Mouse (Mus musculus) heart, embryonic 13.5 days (tissue): Measurements from ENCODE around the gene Baz2a. TPM values are rescaled to one million over a fixed set of nuclear protein-coding genes. Genes with fewer than 3 reads are reported as not detected.
"Not testable (repeated sequence)": the region's sequence is repeated elsewhere in the genome, so short reads cannot be mapped to it uniquely, and the experiment has no call there.

Experiments
- ATAC-seq: fragments of 200-750 bp; cut with Nextera tagmentation; 2 replicates; pipeline ENCODE4 v1.8.0; 2017; ENCODE audit warnings: moderate TSS enrichment; ENCODE audit not compliant: insufficient number of reproducible peaks, low FRiP score, low TSS enrichment; ENCODE audit errors: extremely low read depth
- H3K27ac ChIP-seq: fragments of 300-500 bp; sonication (generic); replicated peaks from 2 replicates; pipeline ENCODE4 v1.5.1; 2015; ENCODE audit warnings: moderate library complexity, mild to moderate bottlenecking, inconsistent platforms
- H3K27me3 ChIP-seq: fragments of 300-500 bp; sonication (generic); replicated peaks from 2 replicates; pipeline ENCODE4 v1.6.1; 2015; ENCODE audit warnings: mild to moderate bottlenecking, inconsistent platforms
- H3K36me3 ChIP-seq: fragments of 300-500 bp; sonication (generic); 2 replicates; pipeline ENCODE4 v1.6.1; 2015; ENCODE audit warnings: mild to moderate bottlenecking, inconsistent platforms
- H3K4me1 ChIP-seq: fragments of 300-500 bp; sonication (generic); 2 replicates; pipeline ENCODE4 v1.6.1; 2015; ENCODE audit warnings: inconsistent platforms
- H3K4me2 ChIP-seq: fragments of 300-500 bp; sonication (generic); 2 replicates; pipeline ENCODE4 v1.6.1; 2015; ENCODE audit warnings: inconsistent platforms, mild to moderate bottlenecking, moderate library complexity
- H3K4me3 ChIP-seq: fragments of 300-500 bp; sonication (generic); 2 replicates; pipeline ENCODE4 v1.5.1; 2015; ENCODE audit warnings: moderate library complexity, mild to moderate bottlenecking, inconsistent platforms
- H3K9ac ChIP-seq: fragments of 300-500 bp; sonication (generic); 2 replicates; pipeline ENCODE4 v1.6.1; 2015; ENCODE audit warnings: inconsistent platforms, mild to moderate bottlenecking, moderate library complexity
- H3K9me3 ChIP-seq: fragments of 300-500 bp; sonication (generic); 2 replicates; pipeline ENCODE4 v1.6.1; 2016; ENCODE audit warnings: inconsistent platforms
- WGBS: fragments of 180-500 bp; shearing (Covaris S2); methylation state at CpG from one replicate; pipeline ENCODE4 v1.1.7; 2015; ENCODE audit warnings: mixed read lengths; 5-methylcytosine and 5-hydroxymethylcytosine counted together
- polyA plus RNA-seq: library from polyadenylated mRNA; unstranded; fragments of >200 nt; fragmentation: Nextera tagmentation; extraction: Ambion mirVana; gene quantifications from 2 replicates; pipeline ENCODE4 v1.2.1, GENCODE M21; 2015

Gene Baz2a
- polyA plus RNA-seq, 1 experiment from 2014 or later, result 7.4 TPM

DNA sequence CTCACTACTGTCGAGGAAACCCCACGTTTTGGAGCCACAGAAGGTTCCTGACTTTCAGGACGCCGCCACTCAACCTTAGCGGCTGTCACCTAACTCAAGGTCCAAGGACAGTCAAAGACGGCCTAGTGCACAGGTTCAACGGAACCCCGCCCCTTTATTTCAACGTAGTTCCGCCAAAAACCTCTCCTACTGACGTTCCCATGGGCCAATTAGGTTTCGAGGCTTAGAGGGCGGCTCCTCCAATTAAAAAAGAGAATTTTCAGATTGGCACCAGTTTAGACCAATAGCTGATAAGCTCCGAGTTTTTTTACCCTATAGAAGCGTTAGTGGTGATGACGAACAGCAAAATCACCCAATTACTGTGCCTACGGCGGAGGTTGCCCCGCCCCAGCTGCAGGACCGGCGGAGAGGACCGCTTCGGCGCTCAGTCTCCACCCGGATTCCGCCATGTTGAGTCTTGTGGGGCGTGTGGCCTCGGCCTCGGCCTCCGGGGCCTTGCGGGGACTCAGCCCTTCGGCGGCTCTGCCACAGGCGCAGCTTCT is 8.4 kb upstream of the Baz2a start, which contains the start of gene Atp5b:
Gene Atp5b (plus strand): TSS at position 394 of the 542 bp plus-strand sequence.
- Histone ChIP-seq H3K27me3 (no peaks in the 10 kb centered on the region), H3K9me3 (no peaks in the 10 kb centered on the region), H3K27ac (peak within 1 kb of the TSS; percentile 96), H3K9ac (peak within 1 kb of the TSS; percentile 98), H3K4me2 (peak within 1 kb of the TSS; percentile 81), H3K4me1 (peaks cover 37% of the 10 kb centered on the region), H3K36me3 (peaks cover 42% of the 10 kb centered on the region), H3K4me3 (peak within 1 kb of the TSS; percentile 84)
- WGBS, result under 1% methylated on average over 34 of the region's 34 CpGs
- peak; percentile 98 for ATAC-seq

DNA sequence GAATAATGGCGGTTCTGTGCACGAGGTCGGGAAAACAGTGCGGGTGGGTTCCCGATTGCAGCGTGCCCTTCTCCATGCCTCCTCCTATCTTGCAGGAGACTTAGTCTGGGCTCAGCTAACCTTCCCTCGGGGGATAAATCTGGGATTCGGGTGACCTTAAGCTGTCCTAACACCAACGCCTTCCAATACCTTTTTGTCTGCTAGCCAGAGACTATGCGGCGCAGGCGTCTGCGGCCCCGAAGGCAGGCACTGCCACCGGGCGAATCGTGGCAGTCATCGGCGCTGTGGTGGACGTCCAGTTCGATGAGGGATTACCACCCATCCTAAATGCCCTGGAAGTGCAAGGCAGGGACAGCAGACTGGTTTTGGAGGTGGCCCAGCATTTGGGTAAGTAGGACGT is 7.7 kb upstream of the Baz2a start:
- no peaks in the 10 kb centered on the region for H3K9me3 ChIP-seq
- peaks cover 44% of the 10 kb centered on the region for H3K4me1 ChIP-seq
- peak overlapping the region; percentile 84 for H3K4me3 ChIP-seq
- peak overlapping the region; percentile 78 for H3K4me2 ChIP-seq
- H3K9ac ChIP-seq, result peak overlapping the region; percentile 98
- H3K27me3 ChIP-seq, result no peaks in the 10 kb centered on the region
- peak overlapping the region; percentile 93 for H3K27ac ChIP-seq
- ATAC-seq, result no peak
- peaks cover 46% of the 10 kb centered on the region for H3K36me3 ChIP-seq
- under 1% methylated on average over 22 of the region's 22 CpGs for WGBS

DNA sequence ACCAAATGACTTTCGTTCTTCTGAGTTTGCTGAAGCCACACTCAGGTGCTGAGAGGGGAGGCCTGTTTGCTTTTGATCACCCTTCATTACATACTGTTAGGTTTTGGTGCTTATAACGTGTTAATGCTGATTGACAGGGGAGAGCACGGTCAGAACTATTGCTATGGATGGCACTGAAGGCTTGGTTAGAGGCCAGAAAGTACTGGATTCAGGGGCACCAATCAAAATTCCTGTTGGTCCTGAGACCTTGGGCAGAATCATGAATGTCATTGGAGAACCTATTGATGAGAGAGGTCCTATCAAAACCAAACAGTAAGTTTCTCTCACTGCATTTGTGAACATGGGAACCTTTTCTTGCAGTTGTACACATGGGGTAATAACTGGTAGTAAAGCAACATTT is 7.2 kb upstream of the Baz2a start:
- H3K27ac ChIP-seq, result peak overlapping the region; percentile 93
- H3K4me1 ChIP-seq, result peaks cover 48% of the 10 kb centered on the region
- peak overlapping the region; percentile 84 for H3K4me3 ChIP-seq
- 2% methylated on average over 3 of the region's 3 CpGs for WGBS
- no peak for ATAC-seq
- H3K36me3 ChIP-seq, result peaks cover 51% of the 10 kb centered on the region
- peak overlapping the region; percentile 98 for H3K9ac ChIP-seq
- H3K27me3 ChIP-seq, result no peaks in the 10 kb centered on the region
- H3K9me3 ChIP-seq, result no peaks in the 10 kb centered on the region
- H3K4me2 ChIP-seq, result peak overlapping the region; percentile 78

DNA sequence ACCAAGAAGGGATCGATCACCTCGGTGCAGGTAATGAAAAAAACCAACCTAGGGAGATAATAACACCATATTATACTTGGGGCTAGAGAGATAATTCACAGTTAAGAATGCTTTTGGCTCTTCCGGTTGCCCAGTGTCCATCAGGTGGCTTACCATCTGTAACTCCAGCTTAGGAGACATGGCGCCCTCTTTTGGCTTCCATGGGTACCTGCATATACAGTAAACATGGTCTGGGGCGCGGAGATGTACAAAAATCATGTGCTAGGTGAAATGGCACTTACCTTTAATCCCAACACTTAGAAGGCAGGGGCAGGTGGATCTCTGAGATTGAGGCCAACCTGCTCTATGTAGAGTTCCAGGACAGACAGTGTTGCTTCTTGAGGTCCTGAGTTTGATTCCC is 5.0 kb upstream of the Baz2a start:
- no peak overlapping the region for H3K27ac ChIP-seq
- H3K4me3 ChIP-seq, result no peak overlapping the region
- peak overlapping the region; percentile 78; the same call in 1 of the 2 replicates for H3K4me2 ChIP-seq
- ATAC-seq, result no peak
- H3K4me1 ChIP-seq, result peaks cover 69% of the 10 kb centered on the region
- H3K9ac ChIP-seq, result no peak overlapping the region
- H3K36me3 ChIP-seq, result peaks cover 68% of the 10 kb centered on the region
- H3K27me3 ChIP-seq, result no peaks in the 10 kb centered on the region
- H3K9me3 ChIP-seq, result no peaks in the 10 kb centered on the region
- 72% methylated on average over 6 of the region's 6 CpGs for WGBS

DNA sequence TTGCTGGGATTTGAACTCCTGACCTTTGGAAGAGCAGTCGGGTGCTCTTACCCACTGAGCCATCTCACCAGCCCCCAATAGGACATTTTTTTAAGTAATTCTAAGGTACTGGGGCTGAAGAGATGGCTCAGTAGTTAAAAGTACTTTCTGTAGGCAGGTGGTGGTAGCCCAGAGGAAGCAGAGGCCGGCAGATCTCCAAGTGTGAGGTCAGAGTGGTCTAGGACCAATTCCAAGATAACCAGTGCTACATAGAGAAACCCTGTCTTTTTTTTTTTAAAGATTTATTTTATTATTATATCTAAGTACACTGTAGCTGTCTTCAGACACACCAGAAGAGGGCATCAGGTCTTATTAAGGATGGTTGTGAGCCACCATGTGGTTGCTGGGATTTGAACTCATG is 4.2 kb upstream of the Baz2a start:
- 63% methylated on average over 2 of the region's 2 CpGs for WGBS
- H3K4me2 ChIP-seq, ATAC-seq, H3K4me3 ChIP-seq, H3K27me3 ChIP-seq, H3K27ac ChIP-seq, H3K9ac ChIP-seq, H3K9me3 ChIP-seq: not testable (repeated sequence)
- H3K36me3 ChIP-seq, result peaks cover 68% of the 10 kb centered on the region
- peaks cover 69% of the 10 kb centered on the region for H3K4me1 ChIP-seq

DNA sequence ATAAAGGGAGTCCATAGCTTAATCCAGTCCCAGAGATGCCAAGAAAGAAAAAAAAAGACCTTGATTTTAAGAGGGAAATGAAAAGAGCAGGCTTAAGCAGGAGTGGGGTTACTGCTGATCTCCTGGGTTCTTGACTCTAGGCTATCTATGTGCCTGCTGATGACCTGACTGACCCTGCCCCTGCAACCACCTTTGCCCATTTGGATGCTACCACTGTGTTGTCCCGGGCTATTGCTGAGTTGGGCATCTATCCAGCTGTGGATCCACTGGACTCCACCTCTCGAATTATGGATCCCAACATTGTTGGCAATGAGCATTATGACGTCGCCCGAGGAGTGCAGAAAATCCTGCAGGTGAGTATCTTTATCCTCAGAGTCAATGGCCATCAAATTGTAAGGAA is 3.2 kb upstream of the Baz2a start:
- Histone ChIP-seq H3K4me1 (peaks cover 68% of the 10 kb centered on the region), H3K9me3 (no peaks in the 10 kb centered on the region), H3K4me2 (no peak overlapping the region), H3K27me3 (no peaks in the 10 kb centered on the region), H3K4me3 (no peak overlapping the region), H3K27ac (no peak overlapping the region), H3K9ac (no peak overlapping the region), H3K36me3 (peaks cover 68% of the 10 kb centered on the region)
- ATAC-seq, result no peak
- 89% methylated on average over 5 of the region's 5 CpGs for WGBS

DNA sequence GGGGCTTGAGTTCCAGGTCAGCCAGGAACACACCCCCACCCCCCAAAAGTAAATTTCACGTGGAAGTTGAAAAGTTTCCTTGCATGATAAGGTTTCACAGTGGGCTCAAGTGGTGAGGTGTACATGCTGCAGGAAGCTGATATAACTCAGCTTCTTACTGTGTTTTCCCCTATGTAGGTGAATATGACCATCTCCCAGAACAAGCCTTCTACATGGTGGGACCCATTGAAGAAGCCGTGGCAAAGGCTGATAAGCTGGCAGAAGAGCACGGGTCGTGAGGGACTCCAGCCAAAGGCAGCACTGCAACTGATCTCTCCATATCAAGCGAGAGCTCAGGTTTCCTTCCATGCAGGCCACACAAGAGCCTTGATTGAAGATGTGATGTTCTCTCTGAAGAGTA is 1.5 kb upstream of the Baz2a start:
- no peaks in the 10 kb centered on the region for H3K9me3 ChIP-seq
- no peaks in the 10 kb centered on the region for H3K27me3 ChIP-seq
- H3K4me2 ChIP-seq, result no peak overlapping the region; the same call in 1 of the 2 replicates
- no peak for ATAC-seq
- H3K36me3 ChIP-seq, result peaks cover 60% of the 10 kb centered on the region
- 0 out of 2 replicates have a peak overlapping the region, but pooled peaks have one; percentile 8 for H3K27ac ChIP-seq
- no peak overlapping the region for H3K4me3 ChIP-seq
- peaks cover 81% of the 10 kb centered on the region for H3K4me1 ChIP-seq
- 22% methylated on average over 5 of the region's 5 CpGs for WGBS
- peak overlapping the region; percentile 58; the same call in 1 of the 2 replicates for H3K9ac ChIP-seq

DNA sequence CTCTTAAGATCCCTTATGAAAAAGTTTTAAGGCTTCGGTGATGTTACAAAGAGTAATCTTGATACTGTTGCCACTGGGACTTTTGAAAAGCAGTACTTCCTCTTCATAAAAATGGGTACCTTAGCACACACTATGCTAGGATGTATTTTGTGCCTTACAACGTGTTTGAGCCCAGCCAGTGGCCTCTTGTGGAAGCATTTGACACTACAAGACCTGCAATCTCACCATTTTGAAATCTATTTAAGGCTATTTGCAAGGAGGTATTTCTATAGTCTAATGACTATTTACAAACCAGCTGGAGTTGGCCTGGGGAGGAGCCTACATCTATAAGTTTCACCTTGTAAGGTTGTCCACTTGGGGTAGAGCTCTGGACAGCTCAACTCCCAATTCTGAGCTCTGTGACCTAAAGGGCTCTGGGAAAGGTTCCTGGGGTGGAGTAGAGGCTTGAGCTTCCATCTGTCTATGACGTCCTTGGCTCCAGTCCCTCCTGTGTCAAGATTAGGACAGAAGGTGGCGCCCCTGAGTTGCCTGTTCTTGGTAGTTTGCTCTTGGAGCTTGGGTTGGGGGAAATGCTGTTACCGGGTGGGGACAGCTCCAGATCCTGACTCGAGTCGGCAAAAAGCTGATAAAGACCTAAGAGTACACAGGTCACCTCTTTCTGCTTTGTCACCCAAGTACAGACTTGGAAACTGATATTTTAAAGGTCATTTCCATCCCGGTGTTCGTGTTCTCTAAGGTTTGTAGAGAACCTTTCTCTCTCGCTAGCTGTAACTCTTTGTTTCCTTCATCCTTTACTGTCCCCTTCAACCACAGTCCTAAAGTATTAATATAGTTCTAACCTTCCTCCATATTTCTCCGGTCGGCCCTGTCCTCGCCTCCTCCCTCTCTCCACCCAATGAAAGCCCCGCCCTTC is 470 bp upstream of the Baz2a start:
- Histone ChIP-seq H3K9ac (peak overlapping the region; percentile 95), H3K4me3 (peak overlapping the region; percentile 90), H3K27ac (peak overlapping the region; percentile 98), H3K36me3 (peaks cover 50% of the 10 kb centered on the region), H3K4me2 (peak overlapping the region; percentile 82), H3K4me1 (peaks cover 81% of the 10 kb centered on the region), H3K27me3 (no peaks in the 10 kb centered on the region), H3K9me3 (no peaks in the 10 kb centered on the region)
- peak; percentile 56 for ATAC-seq
- 6% methylated on average over 14 of the region's 14 CpGs for WGBS

DNA sequence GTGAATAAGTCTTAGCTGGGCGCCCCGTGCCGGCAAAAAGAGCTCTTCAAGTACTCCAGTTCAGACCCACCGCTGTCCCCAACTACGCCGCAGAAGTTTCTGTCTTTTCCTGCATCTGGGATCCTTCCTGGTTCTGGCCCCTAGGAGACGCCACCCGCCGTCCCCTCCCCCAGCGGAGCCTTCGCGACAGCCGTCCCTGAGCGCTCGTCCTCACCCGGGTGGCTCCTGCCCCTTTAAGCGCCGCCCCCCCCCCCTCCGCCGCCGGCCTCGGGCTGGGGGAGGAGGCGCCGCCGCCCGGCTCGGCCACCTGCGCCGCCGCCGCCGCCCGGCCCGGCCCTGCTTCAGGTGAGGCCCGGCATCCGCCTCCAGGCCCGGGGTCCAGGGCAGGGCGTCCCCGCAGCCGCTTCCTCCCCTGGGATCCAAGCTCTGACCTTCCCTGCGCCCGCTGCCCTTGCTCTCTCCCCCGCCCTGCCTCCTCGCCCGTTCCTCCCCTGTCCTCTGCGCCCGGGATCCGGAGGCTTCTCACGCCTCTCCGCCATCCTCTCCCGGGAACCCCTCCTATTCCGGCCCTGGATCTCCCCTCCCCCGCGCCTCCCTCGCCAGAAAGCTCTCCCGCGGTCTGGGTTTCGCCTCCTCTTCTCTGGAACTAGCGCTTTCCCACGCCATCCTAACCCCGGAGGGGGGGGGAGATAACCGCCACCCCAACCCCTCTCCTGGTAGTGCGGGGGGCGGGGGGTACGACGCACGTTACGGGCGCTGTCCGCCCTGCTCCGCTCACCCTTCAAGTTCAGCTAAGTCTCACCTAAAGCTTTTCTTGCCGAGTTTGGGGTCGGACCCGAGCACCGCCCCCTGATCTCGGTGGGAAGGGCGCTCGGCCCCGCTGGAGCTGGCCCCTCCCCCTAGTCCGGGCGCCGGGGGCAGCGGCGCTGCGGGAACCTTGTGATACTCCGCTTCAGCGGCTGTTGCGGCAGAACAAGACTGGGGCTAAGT is 1.4 kb downstream of the Baz2a start:
- WGBS, result under 1% methylated on average over 79 of the region's 88 CpGs
- peaks cover 78% of the 10 kb centered on the region for H3K4me1 ChIP-seq
- peak overlapping the region; percentile 98 for H3K27ac ChIP-seq
- peak; percentile 58 for ATAC-seq
- H3K9ac ChIP-seq, result peak overlapping the region; percentile 95
- peak overlapping the region; percentile 82 for H3K4me2 ChIP-seq
- H3K36me3 ChIP-seq, result peaks cover 31% of the 10 kb centered on the region
- no peaks in the 10 kb centered on the region for H3K27me3 ChIP-seq
- no peaks in the 10 kb centered on the region for H3K9me3 ChIP-seq
- H3K4me3 ChIP-seq, result peak overlapping the region; percentile 90

DNA sequence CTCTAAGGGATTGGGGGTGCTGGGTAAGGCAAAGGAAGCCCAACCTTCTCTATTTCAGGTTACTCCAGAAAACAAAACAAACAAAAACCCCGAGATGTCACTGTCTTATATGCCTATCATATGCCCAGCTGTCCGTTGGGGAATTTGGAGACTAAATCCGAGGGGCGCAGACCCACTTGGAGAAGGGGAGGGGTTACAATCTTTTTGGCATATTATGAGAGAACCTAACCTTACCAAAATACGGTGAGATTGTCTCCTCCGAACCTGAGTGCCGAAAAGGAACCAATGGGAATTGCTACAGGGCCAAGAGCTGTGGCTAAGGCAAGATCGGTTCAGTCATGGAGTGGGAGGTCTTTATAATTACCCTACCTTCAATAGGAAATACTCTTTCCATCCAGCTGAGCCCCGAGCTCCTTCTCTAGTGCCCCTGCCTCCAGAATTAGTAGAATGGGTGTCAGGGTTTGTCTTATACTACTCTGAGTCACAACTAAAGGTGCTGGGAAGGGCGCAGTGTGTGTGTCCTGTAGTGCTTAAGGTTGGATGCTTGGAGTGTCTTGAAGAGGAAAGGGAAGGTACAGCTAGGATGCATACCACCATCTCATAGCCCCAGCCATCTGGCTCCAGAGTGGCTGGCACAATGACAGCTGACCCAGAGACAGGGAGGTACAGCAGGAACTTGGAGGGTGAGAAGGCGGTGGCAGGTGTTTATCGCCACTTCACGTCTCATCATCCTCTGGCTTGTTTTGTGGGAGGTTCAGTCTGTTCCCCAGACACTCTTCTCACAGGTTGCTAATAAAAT is 2.3 kb downstream of the Baz2a start:
- H3K9ac ChIP-seq, result peak overlapping the region; percentile 95
- H3K36me3 ChIP-seq, result peaks cover 22% of the 10 kb centered on the region
- WGBS, result 26% methylated on average over 13 of the region's 13 CpGs
- H3K27me3 ChIP-seq, result no peaks in the 10 kb centered on the region
- no peak for ATAC-seq
- peak overlapping the region; percentile 82 for H3K4me2 ChIP-seq
- peak overlapping the region; percentile 90 for H3K4me3 ChIP-seq
- no peaks in the 10 kb centered on the region for H3K9me3 ChIP-seq
- peak overlapping the region; percentile 98 for H3K27ac ChIP-seq
- H3K4me1 ChIP-seq, result peaks cover 79% of the 10 kb centered on the region
